In the genomic region with DNA sequence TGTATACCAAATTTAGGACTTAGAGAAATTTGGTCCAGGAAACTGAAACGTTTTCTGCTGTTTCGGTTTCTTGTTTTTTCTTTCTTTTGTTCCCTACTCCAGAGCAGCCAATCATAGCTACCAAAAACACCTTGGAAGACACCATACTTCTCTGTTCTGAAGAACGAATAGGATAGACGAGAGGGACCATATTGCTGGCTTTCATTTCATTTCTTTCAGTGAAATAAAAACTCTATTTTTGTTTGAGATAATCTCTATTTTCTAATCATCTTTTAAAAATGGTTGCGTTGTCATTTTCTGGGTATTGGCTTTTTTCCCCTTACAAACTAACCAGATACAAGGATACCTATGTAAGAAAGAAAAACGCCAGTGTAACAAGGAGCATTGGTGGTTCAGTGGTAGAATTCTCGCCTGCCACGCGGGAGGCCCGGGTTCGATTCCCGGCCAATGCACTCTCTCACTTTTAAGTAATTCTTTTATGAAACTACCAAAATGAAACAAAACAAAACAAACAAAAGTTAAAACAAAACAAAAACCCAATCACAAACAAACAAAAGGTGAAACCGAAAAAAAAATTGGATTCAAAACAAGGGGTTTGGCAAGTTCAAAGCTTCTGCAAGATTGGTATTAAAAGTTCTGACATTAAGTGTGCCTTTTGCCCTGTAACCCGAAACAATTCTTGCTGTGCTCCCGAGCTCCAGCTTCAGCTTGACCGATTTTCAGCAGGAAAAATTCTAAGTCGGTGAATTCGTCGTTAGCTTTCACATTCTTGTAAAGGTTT, we compare ENCODE assay signal across 8 mouse cellular contexts. TPM values are rescaled to one million over a fixed set of nuclear protein-coding genes. Genes with fewer than 3 reads are reported as not detected.
DNase-seq lines count a peak whose midpoint lies in the region; ATAC-seq lines count a peak whose summit lies in the region.

No protein-coding gene starts in this region.

- H3K27me3 ChIP-seq in embryonic facial prominence, embryonic 14.5 days (replicated peaks; ENCODE audit: control insufficient read depth, insufficient read depth, low read length): no peaks in the 10 kb centered on the region
- H3K27me3 ChIP-seq in heart, embryonic 11.5 days (ENCODE audit: control insufficient read depth, insufficient read depth, low read length): no peaks in the 10 kb centered on the region
- no peaks in the 10 kb centered on the region for H3K27me3 ChIP-seq in kidney, embryonic 14.5 days (ENCODE audit: control insufficient read depth, insufficient read depth, low read length)
- H3K27me3 ChIP-seq in liver, embryonic 15.5 days: no peaks in the 10 kb centered on the region
- no peaks in the 10 kb centered on the region for H3K27me3 ChIP-seq in neural tube, embryonic 12.5 days (replicated peaks)

- WGBS in embryonic facial prominence, embryonic 14.5 days: under 1% methylated on average over 19 of the region's 19 CpGs
- under 1% methylated on average over 19 of the region's 19 CpGs for WGBS in heart, embryonic 11.5 days (ENCODE audit: insufficient replicate concordance)
- 0% methylated on average over 19 of the region's 19 CpGs for WGBS in kidney, embryonic 14.5 days
- WGBS in liver, embryonic 15.5 days (ENCODE audit: insufficient replicate concordance): under 1% methylated on average over 19 of the region's 19 CpGs
- under 1% methylated on average over 19 of the region's 19 CpGs for WGBS in neural tube, embryonic 12.5 days

- H3K4me2 ChIP-seq in embryonic facial prominence, embryonic 14.5 days (ENCODE audit: low read depth, low read length): peak overlapping the region; percentile 95
- H3K4me2 ChIP-seq in heart, embryonic 11.5 days: peak overlapping the region; percentile 91
- H3K4me2 ChIP-seq in kidney, embryonic 14.5 days (replicated peaks; ENCODE audit: low read depth, low read length): peak overlapping the region; percentile 90
- peak overlapping the region; percentile 89 for H3K4me2 ChIP-seq in liver, embryonic 15.5 days
- peak overlapping the region; percentile 64 for H3K4me2 ChIP-seq in neural tube, embryonic 12.5 days (replicated peaks)

- H3K9ac ChIP-seq in embryonic facial prominence, embryonic 14.5 days (ENCODE audit: low read depth, low read length): peak overlapping the region; percentile 62
- H3K9ac ChIP-seq in heart, embryonic 11.5 days (ENCODE audit: low read depth, low read length): peak overlapping the region; percentile 54; the same call in 1 of the 2 replicates
- peak overlapping the region; percentile 42; the same call in 1 of the 2 replicates for H3K9ac ChIP-seq in kidney, embryonic 14.5 days (ENCODE audit: low read depth, low read length)
- peak overlapping the region; percentile 63 for H3K9ac ChIP-seq in liver, embryonic 15.5 days
- peak overlapping the region; percentile 40; the same call in 1 of the 2 replicates for H3K9ac ChIP-seq in neural tube, embryonic 12.5 days

- no peaks in the 10 kb centered on the region for H3K36me3 ChIP-seq in embryonic facial prominence, embryonic 14.5 days (ENCODE audit: control insufficient read depth, insufficient read depth, low read length)
- no peaks in the 10 kb centered on the region for H3K36me3 ChIP-seq in heart, embryonic 11.5 days (ENCODE audit: control insufficient read depth, insufficient read depth, low read length)
- no peaks in the 10 kb centered on the region for H3K36me3 ChIP-seq in kidney, embryonic 14.5 days (ENCODE audit: control insufficient read depth, insufficient read depth, low read length)
- no peaks in the 10 kb centered on the region for H3K36me3 ChIP-seq in liver, embryonic 15.5 days (replicated peaks)
- no peaks in the 10 kb centered on the region for H3K36me3 ChIP-seq in neural tube, embryonic 12.5 days

- peak; percentile 72 for ATAC-seq in embryonic facial prominence, embryonic 14.5 days (ENCODE audit: low read depth)
- ATAC-seq in heart, embryonic 11.5 days (replicated peaks; ENCODE audit: insufficient number of reproducible peaks, low FRiP score, low TSS enrichment): peak; percentile 67
- peak; percentile 60 for ATAC-seq in kidney, embryonic 14.5 days (ENCODE audit: low FRiP score, low TSS enrichment)
- ATAC-seq in liver, embryonic 15.5 days (ENCODE audit: insufficient read depth): peak; percentile 48
- ATAC-seq in neural tube, embryonic 12.5 days (ENCODE audit: low FRiP score, low read depth): peak; percentile 70

- no peaks in the 10 kb centered on the region for H3K4me1 ChIP-seq in embryonic facial prominence, embryonic 14.5 days (ENCODE audit: control insufficient read depth, insufficient read depth, low read length)
- no peaks in the 10 kb centered on the region for H3K4me1 ChIP-seq in heart, embryonic 11.5 days (ENCODE audit: control insufficient read depth, insufficient read depth, low read length)
- H3K4me1 ChIP-seq in kidney, embryonic 14.5 days (ENCODE audit: control insufficient read depth, insufficient read depth, low read length): peaks cover 3% of the 10 kb centered on the region; the same call in 1 of the 2 replicates
- H3K4me1 ChIP-seq in liver, embryonic 15.5 days (replicated peaks): peaks cover 37% of the 10 kb centered on the region
- no peaks in the 10 kb centered on the region for H3K4me1 ChIP-seq in neural tube, embryonic 12.5 days

- peak; percentile 87 for DNase-seq in A20 (ENCODE audit: low read depth, low spot score)
- DNase-seq in adrenal gland, adult 2 months: peak; percentile 75
- peak; percentile 79 for DNase-seq in embryonic facial prominence, embryonic 14.5 days (ENCODE audit: low spot score)
- DNase-seq in thymus, adult 18-20 months: peak; percentile 47 to 69

- H3K27ac ChIP-seq in embryonic facial prominence, embryonic 14.5 days (replicated peaks; ENCODE audit: low read depth, low read length): peak overlapping the region; percentile 81
- H3K27ac ChIP-seq in heart, embryonic 11.5 days (ENCODE audit: low read depth, low read length): peak overlapping the region; percentile 54; the same call in 1 of the 2 replicates
- peak overlapping the region; percentile 44; the same call in 1 of the 2 replicates for H3K27ac ChIP-seq in kidney, embryonic 14.5 days (ENCODE audit: low read depth, low read length)
- peak overlapping the region; percentile 84 for H3K27ac ChIP-seq in liver, embryonic 15.5 days (replicated peaks)
- no peak overlapping the region for H3K27ac ChIP-seq in neural tube, embryonic 12.5 days

- H3K9me3 ChIP-seq in embryonic facial prominence, embryonic 14.5 days (ENCODE audit: control insufficient read depth, low read length): no peaks in the 10 kb centered on the region
- H3K9me3 ChIP-seq in heart, embryonic 11.5 days (replicated peaks; ENCODE audit: control insufficient read depth, low read length): no peaks in the 10 kb centered on the region
- H3K9me3 ChIP-seq in kidney, embryonic 14.5 days (ENCODE audit: control insufficient read depth, low read length): no peaks in the 10 kb centered on the region
- no peaks in the 10 kb centered on the region for H3K9me3 ChIP-seq in liver, embryonic 15.5 days (replicated peaks)
- no peaks in the 10 kb centered on the region for H3K9me3 ChIP-seq in neural tube, embryonic 12.5 days

- peak overlapping the region; percentile 59 for H3K4me3 ChIP-seq in embryonic facial prominence, embryonic 14.5 days (ENCODE audit: low read depth, low read length)
- peak overlapping the region; percentile 47 for H3K4me3 ChIP-seq in heart, embryonic 11.5 days (ENCODE audit: low read depth, low read length)
- peak overlapping the region; percentile 57 for H3K4me3 ChIP-seq in kidney, embryonic 14.5 days (ENCODE audit: low read length)
- H3K4me3 ChIP-seq in liver, embryonic 15.5 days (replicated peaks): peak overlapping the region; percentile 62
- peak overlapping the region; percentile 42 for H3K4me3 ChIP-seq in neural tube, embryonic 12.5 days

RNA-seq across cellular contexts. Expression of a gene that starts 13.8 kb away (rescaled TPM):
- total RNA-seq in adrenal gland, adult 2 months (2021): 100 to 1,000 TPM; 338 to 400 TPM
- polyA plus RNA-seq in adrenal gland, adult 2 months (2012; rRNA removed): 20.2 and 33.8 TPM in 2 replicates
- 5.1 and 5.6 TPM in 2 replicates for polyA plus RNA-seq in embryonic facial prominence, embryonic 14.5 days (2014; fragmentation: Nextera tagmentation; extraction: Ambion mirVana)
- 2.1 and 3.4 TPM in 2 replicates for polyA plus RNA-seq in heart, embryonic 11.5 days (2014; fragmentation: Nextera tagmentation; extraction: Ambion mirVana)
- 6.1 and 9.9 TPM in 2 replicates for polyA plus RNA-seq in kidney, embryonic 14.5 days (2014; fragmentation: Nextera tagmentation; extraction: Ambion mirVana)
- polyA plus RNA-seq in liver, embryonic 15.5 days (2015; fragmentation: Nextera tagmentation; extraction: Ambion mirVana): 4.6 and 7.0 TPM in 2 replicates
- polyA plus RNA-seq in neural tube, embryonic 12.5 days (2016; fragmentation: Nextera tagmentation; extraction: Ambion mirVana): 4.6 and 6.6 TPM in 2 replicates

RNA-seq across cellular contexts. Expression of a gene that starts 16.7 kb away (rescaled TPM):
- 10 to 100 TPM; 17.9 to 20.0 TPM for total RNA-seq in adrenal gland, adult 2 months (2021)
- polyA plus RNA-seq in adrenal gland, adult 2 months (2012; rRNA removed): 24.9 and 66.0 TPM in 2 replicates
- 5.2 and 7.0 TPM in 2 replicates for polyA plus RNA-seq in embryonic facial prominence, embryonic 14.5 days (2014; fragmentation: Nextera tagmentation; extraction: Ambion mirVana)
- polyA plus RNA-seq in heart, embryonic 11.5 days (2014; fragmentation: Nextera tagmentation; extraction: Ambion mirVana): 1.4 and 2.3 TPM in 2 replicates
- polyA plus RNA-seq in kidney, embryonic 14.5 days (2014; fragmentation: Nextera tagmentation; extraction: Ambion mirVana): 13.8 and 28.7 TPM in 2 replicates
- polyA plus RNA-seq in liver, embryonic 15.5 days (2015; fragmentation: Nextera tagmentation; extraction: Ambion mirVana): 8.3 and 9.7 TPM in 2 replicates
- 2.7 and 5.6 TPM in 2 replicates for polyA plus RNA-seq in neural tube, embryonic 12.5 days (2016; fragmentation: Nextera tagmentation; extraction: Ambion mirVana)

RNA-seq across cellular contexts. Expression of a gene that starts 18.2 kb away (rescaled TPM):
- 1 to 10 TPM; 2.2 to 7.1 TPM for total RNA-seq in adrenal gland, adult 2 months (2021)
- polyA plus RNA-seq in adrenal gland, adult 2 months (2012; rRNA removed): 3.2 and 3.5 TPM in 2 replicates
- 3.7 and 4.1 TPM in 2 replicates for polyA plus RNA-seq in embryonic facial prominence, embryonic 14.5 days (2014; fragmentation: Nextera tagmentation; extraction: Ambion mirVana)
- polyA plus RNA-seq in heart, embryonic 11.5 days (2014; fragmentation: Nextera tagmentation; extraction: Ambion mirVana): 2.8 and 3.1 TPM in 2 replicates
- 8.2 and 12.5 TPM in 2 replicates for polyA plus RNA-seq in kidney, embryonic 14.5 days (2014; fragmentation: Nextera tagmentation; extraction: Ambion mirVana)
- polyA plus RNA-seq in liver, embryonic 15.5 days (2015; fragmentation: Nextera tagmentation; extraction: Ambion mirVana): 9.4 and 11.7 TPM in 2 replicates
- polyA plus RNA-seq in neural tube, embryonic 12.5 days (2016; fragmentation: Nextera tagmentation; extraction: Ambion mirVana): 3.0 and 5.4 TPM in 2 replicates

RNA-seq across cellular contexts. Expression of a gene that starts 26.2 kb away (rescaled TPM):
- 1 to 10 TPM; 3.0 to 3.2 TPM for total RNA-seq in adrenal gland, adult 2 months (2021)
- polyA plus RNA-seq in adrenal gland, adult 2 months (2012; rRNA removed): 1.2 and 1.5 TPM in 2 replicates
- 0.76 and 0.77 TPM in 2 replicates for polyA plus RNA-seq in embryonic facial prominence, embryonic 14.5 days (2014; fragmentation: Nextera tagmentation; extraction: Ambion mirVana)
- 0.43 and 0.66 TPM in 2 replicates for polyA plus RNA-seq in heart, embryonic 11.5 days (2014; fragmentation: Nextera tagmentation; extraction: Ambion mirVana)
- polyA plus RNA-seq in kidney, embryonic 14.5 days (2014; fragmentation: Nextera tagmentation; extraction: Ambion mirVana): 1.4 and 2.9 TPM in 2 replicates
- 1.5 and 1.6 TPM in 2 replicates for polyA plus RNA-seq in liver, embryonic 15.5 days (2015; fragmentation: Nextera tagmentation; extraction: Ambion mirVana)
- 0.63 TPM in 2 replicates for polyA plus RNA-seq in neural tube, embryonic 12.5 days (2016; fragmentation: Nextera tagmentation; extraction: Ambion mirVana)

RNA-seq across cellular contexts. Expression of a gene that starts 26.8 kb away (rescaled TPM):
- total RNA-seq in adrenal gland, adult 2 months (2021): 10 to 100 TPM; 16.8 to 18.0 TPM
- polyA plus RNA-seq in adrenal gland, adult 2 months (2012; rRNA removed): 3.0 and 3.1 TPM in 2 replicates
- 0.71 and 1.0 TPM in 2 replicates for polyA plus RNA-seq in embryonic facial prominence, embryonic 14.5 days (2014; fragmentation: Nextera tagmentation; extraction: Ambion mirVana)
- polyA plus RNA-seq in heart, embryonic 11.5 days (2014; fragmentation: Nextera tagmentation; extraction: Ambion mirVana): 0.19 TPM in 1 of 2 replicates, not detected in the other
- polyA plus RNA-seq in kidney, embryonic 14.5 days (2014; fragmentation: Nextera tagmentation; extraction: Ambion mirVana): 1.2 and 2.0 TPM in 2 replicates
- 0.99 and 1.4 TPM in 2 replicates for polyA plus RNA-seq in liver, embryonic 15.5 days (2015; fragmentation: Nextera tagmentation; extraction: Ambion mirVana)
- 0.60 and 0.63 TPM in 2 replicates for polyA plus RNA-seq in neural tube, embryonic 12.5 days (2016; fragmentation: Nextera tagmentation; extraction: Ambion mirVana)
